Mouse (Mus musculus): ENCODE data around the gene Bcl9. TPM values are rescaled to one million over a fixed set of nuclear protein-coding genes. Genes with fewer than 3 reads are reported as not detected.

Gene Bcl9
- polyA plus RNA-seq, 1 experiment from 2014 or later = 59.8 TPM

Other genes starting within 250 kb of the Bcl9 start
- gene Acp6, start 139.1 kb downstream of the Bcl9 start, polyA plus RNA-seq (2014; fragmentation: Nextera tagmentation; extraction: Ambion mirVana) = 25.1 and 27.7 TPM in 2 replicates
- not detected in 2 replicates for gene Olfr1402, start 124.1 kb upstream of the Bcl9 start, polyA plus RNA-seq (2014; fragmentation: Nextera tagmentation; extraction: Ambion mirVana)